Mouse (Mus musculus) intestine, embryonic 14.5 days (tissue): ENCODE results near the gene Ifit1bl1. TPM values are rescaled to one million over a fixed set of nuclear protein-coding genes. Genes with fewer than 3 reads are reported as not detected.
"Not testable (repeated sequence)": the region's sequence is repeated elsewhere in the genome, so short reads cannot be mapped to it uniquely, and the experiment has no call there.

ENCODE experiments used
- ATAC-seq: fragments of 200-750 bp; cut with Nextera tagmentation; replicated peaks from 2 replicates; pipeline ENCODE4 v1.8.0; 2017; ENCODE audit warnings: low read depth, moderate number of reproducible peaks, moderate TSS enrichment, moderate library complexity; ENCODE audit not compliant: low FRiP score, low TSS enrichment
- DNase-seq: peaks from one replicate; pipeline ENCODE4 v3.0.0-alpha.2; 2018; ENCODE audit warnings: low spot score
- H3K27ac ChIP-seq: fragments of 300-500 bp; sonication (generic); 2 replicates; pipeline ENCODE4 v1.5.1; 2014; ENCODE audit warnings: low read depth, mild to moderate bottlenecking, control low read depth
- H3K27me3 ChIP-seq: fragments of 300-500 bp; sonication (generic); replicated peaks from 2 replicates; pipeline ENCODE4 v1.6.1; 2014; ENCODE audit warnings: low read length, control low read depth; ENCODE audit not compliant: control insufficient read depth, insufficient read depth
- H3K36me3 ChIP-seq: fragments of 300-500 bp; sonication (generic); 2 replicates; pipeline ENCODE4 v1.6.1; 2014; ENCODE audit warnings: low read length, control low read depth; ENCODE audit not compliant: control insufficient read depth, insufficient read depth
- H3K4me1 ChIP-seq: fragments of 300-500 bp; sonication (generic); replicated peaks from 2 replicates; pipeline ENCODE4 v1.6.1; 2014; ENCODE audit warnings: low read length, control low read depth, mixed read lengths; ENCODE audit not compliant: control insufficient read depth, insufficient read depth
- H3K4me2 ChIP-seq: fragments of 300-500 bp; sonication (generic); 2 replicates; pipeline ENCODE4 v1.6.1; 2014; ENCODE audit warnings: low read length
- H3K4me3 ChIP-seq: fragments of 300-500 bp; sonication (generic); 2 replicates; pipeline ENCODE4 v1.5.1; 2014; ENCODE audit warnings: low read depth, low read length, control low read depth, mixed read lengths
- H3K9ac ChIP-seq: fragments of 300-500 bp; sonication (generic); 2 replicates; pipeline ENCODE4 v1.6.1; 2014; ENCODE audit warnings: mild to moderate bottlenecking, low read length
- H3K9me3 ChIP-seq: fragments of 300-500 bp; sonication (generic); 2 replicates; pipeline ENCODE4 v1.6.1; 2016; ENCODE audit warnings: low read length, control low read depth; ENCODE audit not compliant: control insufficient read depth
- WGBS: fragments of 180-500 bp; shearing (Covaris S2); extraction: QIAGEN DNeasy Blood & Tissue Kit; methylation state at CpG from one replicate; pipeline ENCODE4 v1.1.7; 2014; 5-methylcytosine and 5-hydroxymethylcytosine counted together
- polyA plus RNA-seq: library from polyadenylated mRNA; unstranded; fragments of >200 nt; fragmentation: Nextera tagmentation; extraction: Ambion mirVana; gene quantifications from 2 replicates; pipeline ENCODE4 v1.2.1, GENCODE M21; 2014

Gene Ifit1bl1
- polyA plus RNA-seq, 1 experiment from 2014 or later = 0.18 TPM

- no peaks in the 10 kb centered on the region for H3K36me3 ChIP-seq
- H3K9ac ChIP-seq = no peak overlapping the region
- DNase-seq (no peak), ATAC-seq (no peak)
- H3K4me1 ChIP-seq = no peaks in the 10 kb centered on the region
- H3K27ac ChIP-seq = no peak overlapping the region
- H3K4me2 ChIP-seq = no peak overlapping the region
- H3K27me3 ChIP-seq = no peaks in the 10 kb centered on the region
- H3K4me3 ChIP-seq = no peak overlapping the region
- WGBS = 26% methylated on average over 2 of the region's 2 CpGs
- no peaks in the 10 kb centered on the region for H3K9me3 ChIP-seq
Measured at GRCm38 (mm10) chr19:34627496-34627895, 25.7 kb upstream of the Ifit1bl1 start.

GRCm38 (mm10) chr19:34624663-34625062 is 22.9 kb upstream of the Ifit1bl1 start:
- Histone ChIP-seq H3K4me1 (no peaks in the 10 kb centered on the region), H3K4me2 (no peak overlapping the region), H3K4me3 (no peak overlapping the region), H3K27ac (no peak overlapping the region), H3K9me3 (no peaks in the 10 kb centered on the region), H3K9ac (no peak overlapping the region), H3K36me3 (no peaks in the 10 kb centered on the region), H3K27me3 (no peaks in the 10 kb centered on the region)
- ATAC-seq = no peak
- DNase-seq = no peak
- WGBS = 87% methylated on average over 4 of the region's 4 CpGs

- Histone ChIP-seq H3K9me3 (no peaks in the 10 kb centered on the region), H3K36me3 (no peaks in the 10 kb centered on the region), H3K27me3 (no peaks in the 10 kb centered on the region), H3K27ac (no peak overlapping the region), H3K9ac (no peak overlapping the region), H3K4me1 (no peaks in the 10 kb centered on the region), H3K4me2 (no peak overlapping the region), H3K4me3 (no peak overlapping the region)
- 93% methylated on average over 6 of the region's 6 CpGs for WGBS
- DNase-seq (no peak), ATAC-seq (no peak)
Measured at GRCm38 (mm10) chr19:34623781-34624180, 22.0 kb upstream of the Ifit1bl1 start.

GRCm38 (mm10) chr19:34620871-34621270 is 19.1 kb upstream of the Ifit1bl1 start:
- no peak overlapping the region for H3K4me2 ChIP-seq
- no peaks in the 10 kb centered on the region for H3K9me3 ChIP-seq
- no peaks in the 10 kb centered on the region for H3K36me3 ChIP-seq
- H3K4me3 ChIP-seq = no peak overlapping the region
- H3K9ac ChIP-seq = no peak overlapping the region
- H3K27me3 ChIP-seq = no peaks in the 10 kb centered on the region
- no peak for DNase-seq
- no peak overlapping the region for H3K27ac ChIP-seq
- WGBS = 82% methylated on average over 5 of the region's 5 CpGs
- no peaks in the 10 kb centered on the region for H3K4me1 ChIP-seq
- ATAC-seq = no peak

GRCm38 (mm10) chr19:34612243-34613001 is 10.7 kb upstream of the Ifit1bl1 start:
- not testable (repeated sequence) for ATAC-seq, DNase-seq, H3K4me2 ChIP-seq, H3K4me1 ChIP-seq, H3K9ac ChIP-seq, H3K9me3 ChIP-seq, H3K36me3 ChIP-seq, H3K4me3 ChIP-seq, H3K27me3 ChIP-seq, H3K27ac ChIP-seq
- WGBS = 74% methylated on average over 5 of the region's 11 CpGs

- H3K9ac ChIP-seq, ATAC-seq: not testable (repeated sequence)
Measured at GRCm38 (mm10) chr19:34610118-34610517, 8.4 kb upstream of the Ifit1bl1 start.

GRCm38 (mm10) chr19:34607237-34608051 is 5.7 kb upstream of the Ifit1bl1 start, which contains the start of gene Ifit3b:
Gene Ifit3b (plus strand): TSS chr19:34607970.
- not testable (repeated sequence) for H3K4me2 ChIP-seq

More at GRCm38 (mm10) chr19:34610118-34610517, 8.4 kb upstream of the Ifit1bl1 start:
- H3K36me3 ChIP-seq, H3K9me3 ChIP-seq, H3K4me3 ChIP-seq, H3K27me3 ChIP-seq, DNase-seq, H3K27ac ChIP-seq, H3K4me1 ChIP-seq, H3K4me2 ChIP-seq: not testable (repeated sequence)
- WGBS = 73% methylated on average over 3 of the region's 3 CpGs

GRCm38 (mm10) chr19:34605472-34605871 is 3.7 kb upstream of the Ifit1bl1 start:
- no peak overlapping the region for H3K9ac ChIP-seq
- H3K4me1 ChIP-seq = no peaks in the 10 kb centered on the region
- H3K27ac ChIP-seq = no peak overlapping the region
- H3K4me2 ChIP-seq = no peak overlapping the region
- ATAC-seq (no peak), DNase-seq (no peak)
- H3K4me3 ChIP-seq = no peak overlapping the region
- H3K27me3 ChIP-seq = no peaks in the 10 kb centered on the region
- no peaks in the 10 kb centered on the region for H3K9me3 ChIP-seq
- WGBS = 90% methylated on average over 3 of the region's 3 CpGs
- no peaks in the 10 kb centered on the region for H3K36me3 ChIP-seq

More at GRCm38 (mm10) chr19:34607237-34608051, 5.7 kb upstream of the Ifit1bl1 start, which contains the start of gene Ifit3b:
- not testable (repeated sequence) for H3K4me3 ChIP-seq, H3K9me3 ChIP-seq, DNase-seq, H3K9ac ChIP-seq, H3K27me3 ChIP-seq, H3K4me1 ChIP-seq, H3K27ac ChIP-seq, H3K36me3 ChIP-seq
- ATAC-seq = peak; percentile 55; the same call in 1 of the 2 replicates
- 31% methylated on average over 4 of the region's 4 CpGs for WGBS
